Mouse (Mus musculus): Measurements from ENCODE around the gene Plekha5. TPM values are rescaled to one million over a fixed set of nuclear protein-coding genes. Genes with fewer than 3 reads are reported as not detected.
"Not testable (repeated sequence)": the region's sequence is repeated elsewhere in the genome, so short reads cannot be mapped to it uniquely, and the experiment has no call there.

The Plekha5 gene
- total RNA-seq, 2 experiments from 2014 or later: 10.0 to 12.9 TPM

DNA sequence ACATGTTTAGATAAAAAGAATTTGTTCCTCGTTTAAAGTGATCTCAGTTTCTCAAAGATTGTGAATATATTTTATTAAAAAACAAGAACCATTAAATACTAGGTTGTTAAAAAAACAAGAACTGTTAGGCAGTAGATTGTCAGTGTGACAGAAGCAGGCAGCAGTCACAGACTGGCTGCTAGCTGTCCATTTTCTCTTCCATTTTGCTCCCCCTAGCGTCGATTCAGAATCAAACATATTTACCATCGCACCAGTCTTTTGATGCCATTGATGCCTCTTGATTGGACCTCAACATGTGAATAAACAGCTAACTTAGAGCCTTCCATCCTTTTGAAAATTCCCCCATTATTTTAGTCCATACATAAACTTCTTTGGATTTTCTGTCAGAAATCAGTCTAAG, 130.4 kb downstream of the Plekha5 start:
- intact Hi-C loops (cut with DNase I): loop anchor here (1.0 kb wide), 1 partner anchor 82 kb away; no protein-coding TSS in a partner anchor
- Histone ChIP-seq H3K4me3 (no peak overlapping the region), H3K27ac (no peak overlapping the region)
- DNase-seq: no peak
- peak; percentile 59 for TF ChIP-seq CTCF (IDR thresholded peaks at IDR 0.05)

DNA sequence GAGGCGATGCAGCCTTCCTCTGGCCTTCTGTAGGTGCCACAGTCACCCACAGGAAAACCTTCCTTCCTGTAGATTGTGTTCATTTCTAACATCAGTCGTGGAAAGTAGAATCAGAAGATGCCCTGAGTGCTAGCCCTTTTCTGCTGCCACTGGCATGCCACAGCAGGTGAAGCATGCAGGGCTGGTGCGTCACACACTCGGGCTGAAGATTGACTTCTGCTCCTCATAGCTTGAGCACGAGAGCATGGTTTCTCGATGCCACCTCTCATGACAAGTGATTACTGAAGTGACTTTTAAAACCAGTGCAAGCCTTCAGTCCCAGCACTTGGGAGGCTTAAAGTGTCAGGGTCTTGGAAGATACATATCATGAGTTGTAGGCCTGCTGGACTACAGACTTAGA, 135.6 kb downstream of the Plekha5 start:
- no peak overlapping the region for H3K4me3 ChIP-seq
- intact Hi-C loops (cut with DNase I): no loop called here
- no peak for DNase-seq
- TF ChIP-seq CTCF (IDR thresholded peaks at IDR 0.05): no peak
- no peak overlapping the region for H3K27ac ChIP-seq

DNA sequence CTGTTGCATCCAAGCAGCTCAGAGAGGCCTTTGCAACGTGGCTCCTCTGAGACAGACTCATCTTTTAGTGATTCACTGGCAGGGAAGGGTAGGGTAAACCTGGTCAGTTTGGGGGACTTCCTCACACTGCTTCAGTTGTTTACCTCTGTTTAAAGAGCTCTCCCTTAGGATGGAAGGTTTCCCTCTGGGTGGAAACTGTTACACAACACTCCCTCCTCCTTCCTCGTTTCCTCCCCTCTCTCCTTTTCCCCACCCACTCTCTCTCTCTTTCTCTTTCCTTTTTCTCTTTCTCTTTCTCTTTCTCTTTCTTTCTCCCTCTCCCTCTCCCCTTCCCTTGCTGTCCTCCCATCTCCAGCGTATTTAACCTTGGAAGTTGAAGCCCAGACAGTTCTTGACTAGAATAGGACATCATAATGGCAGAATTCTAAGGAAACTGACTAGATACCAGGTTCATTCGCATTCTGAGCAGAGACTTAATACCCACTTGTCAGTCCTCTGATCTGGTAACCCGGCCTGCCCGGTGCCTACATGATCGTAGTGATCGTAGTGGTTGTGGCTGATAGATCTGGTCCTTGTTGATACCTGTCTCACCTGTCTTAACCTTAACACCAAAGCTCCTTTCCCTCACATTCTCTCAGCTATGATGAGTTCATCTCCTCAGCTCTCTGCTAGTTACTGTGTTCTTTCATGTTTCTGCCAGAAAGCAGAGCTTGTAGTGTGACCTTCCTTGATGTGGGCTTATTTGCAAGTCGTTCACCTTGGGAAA, 137.5 kb downstream of the Plekha5 start:
- TF ChIP-seq CTCF (IDR thresholded peaks at IDR 0.05): no peak
- H3K4me3 ChIP-seq: no peak overlapping the region
- intact Hi-C loops (cut with DNase I): no loop called here
- no peak for DNase-seq
- H3K27ac ChIP-seq: peak overlapping the region; percentile 28; the same call in 1 of the 2 replicates

DNA sequence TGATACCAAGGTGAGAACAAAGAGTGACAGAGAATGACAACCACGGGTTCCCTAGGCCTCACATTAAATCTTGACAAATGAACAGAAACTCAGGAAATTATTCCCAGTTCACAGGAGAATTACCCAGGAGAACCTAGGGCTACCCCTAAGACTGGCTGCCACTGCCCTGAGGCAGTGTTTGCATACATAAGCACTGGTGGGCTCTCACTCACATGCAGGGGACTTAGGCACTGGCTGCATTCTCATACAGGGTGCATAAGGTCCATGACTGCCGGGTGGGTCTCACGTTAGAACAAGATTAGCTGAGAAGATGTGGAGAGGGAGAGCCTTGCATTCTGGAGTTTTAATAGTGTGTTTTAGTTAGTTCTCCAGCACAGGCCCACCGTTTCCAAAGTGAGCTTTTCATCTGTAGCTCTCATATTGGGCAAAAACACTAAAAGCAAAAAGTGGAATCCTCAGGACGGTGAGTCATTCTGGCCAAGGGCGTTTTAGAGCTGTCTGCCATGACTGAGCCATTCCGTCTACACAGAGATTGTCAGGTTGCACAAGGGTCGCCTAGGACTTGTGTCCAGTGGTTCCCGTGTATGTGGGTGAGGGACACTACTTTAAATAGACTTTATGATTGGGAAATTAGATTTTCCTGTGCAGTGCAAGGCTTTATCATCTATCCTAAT, 138.2 kb downstream of the Plekha5 start:
- no peak for DNase-seq
- Histone ChIP-seq H3K4me3 (no peak overlapping the region), H3K27ac (no peak overlapping the region)
- no peak for TF ChIP-seq CTCF (IDR thresholded peaks at IDR 0.05)
- intact Hi-C loops (cut with DNase I): no loop called here

DNA sequence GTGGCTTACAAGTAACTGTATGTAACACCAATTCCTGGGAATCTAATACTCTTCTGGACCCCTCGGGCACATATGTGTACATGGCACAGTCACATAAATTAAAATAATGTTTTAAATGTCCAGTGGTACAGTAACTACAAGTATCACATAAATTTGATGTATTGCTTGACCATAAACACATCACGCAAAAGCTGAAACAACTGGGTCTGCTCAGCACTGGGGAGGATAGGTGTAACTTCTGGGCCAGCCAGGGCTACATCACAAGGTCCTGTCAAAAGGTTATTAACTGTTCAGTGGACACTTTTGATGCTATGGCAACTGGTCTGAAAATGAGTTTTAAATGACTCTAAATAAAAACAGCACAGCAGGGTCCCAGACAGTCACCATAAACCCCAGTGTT, 143.3 kb downstream of the Plekha5 start:
- Histone ChIP-seq H3K4me3 (no peak overlapping the region), H3K27ac (no peak overlapping the region)
- DNase-seq: no peak
- TF ChIP-seq CTCF (IDR thresholded peaks at IDR 0.05): no peak
- intact Hi-C loops (cut with DNase I): no loop called here

DNA sequence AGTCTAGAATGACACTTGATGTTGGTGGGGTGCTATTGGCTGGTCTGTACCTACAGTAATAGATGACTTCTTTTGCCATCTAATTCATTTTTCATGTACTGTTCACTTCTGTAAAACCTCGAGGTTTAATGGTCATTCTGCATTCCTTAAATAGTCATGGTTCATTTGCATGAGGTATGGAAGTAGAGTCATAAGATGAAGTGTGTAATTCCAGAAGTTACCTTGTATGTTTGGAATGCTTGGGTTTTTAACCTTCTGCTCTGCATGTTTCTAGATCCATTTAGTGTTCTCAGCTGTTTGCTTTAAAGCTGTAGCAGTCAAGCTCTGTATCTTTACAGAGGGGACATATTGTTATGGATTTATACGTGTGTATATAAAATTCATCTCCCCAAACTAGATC, 144.0 kb downstream of the Plekha5 start:
- no peak for DNase-seq
- no peak for TF ChIP-seq CTCF (IDR thresholded peaks at IDR 0.05)
- H3K4me3 ChIP-seq: no peak overlapping the region
- intact Hi-C loops (cut with DNase I): no loop called here
- H3K27ac ChIP-seq: no peak overlapping the region

DNA sequence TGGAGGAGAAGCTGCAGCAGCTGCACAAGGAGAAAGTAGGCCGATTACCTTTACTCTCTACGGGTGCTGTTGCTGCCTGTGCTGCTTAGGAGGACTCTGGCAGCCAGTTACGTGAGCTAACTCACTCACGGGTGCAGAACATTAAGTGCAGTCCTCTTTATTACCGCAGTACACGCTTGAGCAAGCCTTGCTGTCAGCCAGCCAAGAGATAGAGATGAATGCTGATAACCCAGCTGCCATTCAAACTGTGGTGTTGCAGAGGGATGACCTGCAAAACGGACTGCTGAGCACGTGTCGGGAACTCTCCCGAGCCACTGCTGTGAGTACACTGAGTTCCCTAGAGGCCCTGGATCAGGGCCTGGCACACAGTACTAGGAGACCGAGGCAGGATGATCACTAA, 146.3 kb downstream of the Plekha5 start:
- no peak for DNase-seq
- H3K27ac ChIP-seq: no peak overlapping the region
- intact Hi-C loops (cut with DNase I): loop anchor here (10.0 kb wide), 1 partner anchor 145 kb away; no protein-coding TSS in a partner anchor
- no peak for TF ChIP-seq CTCF (IDR thresholded peaks at IDR 0.05)
- H3K4me3 ChIP-seq: no peak overlapping the region

DNA sequence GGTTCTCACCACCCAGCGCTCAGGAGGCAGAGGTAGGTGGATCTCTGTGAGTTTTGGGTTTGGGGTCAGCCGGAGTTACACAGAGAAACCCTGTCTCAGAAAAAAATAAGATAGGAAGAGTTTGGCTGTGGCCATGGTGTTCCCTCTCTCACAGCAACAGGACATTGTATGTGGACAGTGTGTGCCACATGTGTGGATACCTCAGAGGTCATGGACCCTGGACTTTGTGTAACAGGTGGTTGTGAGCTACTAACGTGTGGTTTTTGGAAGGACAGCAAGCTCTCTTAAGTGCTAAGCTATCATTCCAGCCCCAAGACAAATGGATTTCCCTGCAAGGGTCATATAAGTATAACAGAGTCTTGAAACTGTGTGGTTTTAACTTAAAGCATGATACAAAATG, 151.1 kb downstream of the Plekha5 start:
- DNase-seq: no peak

DNA sequence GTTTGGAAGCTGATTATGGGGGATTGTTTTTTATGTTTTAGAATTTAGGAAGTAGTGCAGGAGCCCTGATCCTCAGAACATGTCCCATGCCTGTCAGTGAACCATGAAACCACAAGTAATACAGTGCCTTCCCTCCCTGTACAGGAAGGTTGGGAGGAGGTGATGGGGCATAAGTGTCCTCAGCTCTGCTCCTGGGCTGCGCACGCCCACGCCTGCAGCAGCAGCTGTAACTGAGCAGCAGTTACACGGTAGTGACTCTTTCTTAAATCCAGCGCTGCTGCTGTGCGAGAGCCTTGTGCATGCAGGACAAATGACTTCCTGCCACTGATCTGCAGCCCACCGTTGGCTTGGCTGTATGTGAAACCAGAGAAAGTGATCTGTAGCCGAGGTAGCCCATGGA, 152.3 kb downstream of the Plekha5 start:
- TF ChIP-seq CTCF (IDR thresholded peaks at IDR 0.05): no peak
- no peak for DNase-seq
- Histone ChIP-seq H3K27ac (no peak overlapping the region), H3K4me3 (no peak overlapping the region)
- intact Hi-C loops (cut with DNase I): loop anchor here (10.0 kb wide), 1 partner anchor 139 kb away; no protein-coding TSS in a partner anchor

More for the DNA sequence above, 151.1 kb downstream of the Plekha5 start:
- no peak overlapping the region for H3K4me3 ChIP-seq
- intact Hi-C loops (cut with DNase I): loop anchor here (10.0 kb wide), 1 partner anchor 140 kb away; no protein-coding TSS in a partner anchor
- H3K27ac ChIP-seq: no peak overlapping the region
- TF ChIP-seq CTCF (IDR thresholded peaks at IDR 0.05): no peak

DNA sequence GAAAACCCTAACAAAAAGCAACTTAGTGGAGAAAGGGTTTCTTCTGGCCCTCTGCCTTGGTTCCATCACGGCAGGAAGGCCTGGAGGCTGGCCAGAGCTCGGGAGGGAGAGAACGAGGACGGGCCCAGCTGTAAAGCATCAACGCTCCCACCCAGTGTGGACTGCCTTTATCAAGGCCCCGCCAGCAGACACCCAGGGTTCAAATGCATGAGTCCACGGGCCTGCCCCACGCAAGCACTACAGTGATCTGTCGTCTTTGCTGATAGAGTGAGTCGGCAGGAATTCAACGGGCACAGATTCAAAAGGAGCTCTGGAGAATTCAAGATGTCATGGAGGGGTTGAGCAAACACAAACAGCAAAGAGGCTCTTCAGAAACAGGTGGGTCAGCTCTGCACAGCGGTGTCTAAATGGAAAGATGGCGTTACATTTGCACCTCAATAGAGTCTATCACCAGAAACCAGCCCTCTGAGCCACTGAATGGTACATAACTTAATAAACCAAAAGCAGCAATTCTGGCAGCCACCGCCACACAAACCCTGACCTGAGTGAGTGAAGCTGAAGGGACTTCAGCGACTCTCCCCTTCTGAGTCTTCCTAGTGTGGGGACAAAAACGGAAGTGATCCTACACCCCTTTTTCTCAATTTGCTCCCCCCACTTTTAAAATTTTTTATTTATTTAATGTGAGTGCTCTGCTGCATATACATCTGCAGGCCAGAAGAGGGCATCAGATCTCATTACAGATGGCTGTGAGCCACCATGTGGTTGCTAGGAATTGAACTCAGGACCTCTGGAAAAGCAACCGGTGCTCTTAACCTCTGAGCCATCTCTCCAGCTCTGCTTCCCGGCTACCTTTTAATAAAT, 153.3 kb downstream of the Plekha5 start:
- intact Hi-C loops (cut with DNase I): loop anchor here (10.0 kb wide), 1 partner anchor 138 kb away; no protein-coding TSS in a partner anchor
- Histone ChIP-seq H3K4me3 (no peak overlapping the region), H3K27ac (no peak overlapping the region)
- TF ChIP-seq CTCF (IDR thresholded peaks at IDR 0.05): peak; percentile 44
- no peak for DNase-seq

DNA sequence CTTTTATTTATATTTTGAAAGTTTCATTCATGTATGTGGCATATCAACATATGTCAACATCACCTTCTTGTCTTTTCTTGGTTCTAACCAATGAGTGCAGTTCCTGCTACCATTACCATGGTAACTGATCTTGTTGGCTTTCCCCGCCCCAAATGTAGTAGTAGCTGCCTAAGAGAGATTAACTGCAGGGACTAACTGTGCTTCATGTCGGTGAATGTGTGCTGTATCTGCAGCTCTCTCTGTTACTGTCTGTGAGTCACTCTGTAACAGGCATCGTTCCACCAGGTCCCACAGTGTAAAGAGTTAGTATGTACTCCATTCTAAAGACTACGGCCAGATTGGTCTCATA, 153.9 kb downstream of the Plekha5 start:
- TF ChIP-seq CTCF (IDR thresholded peaks at IDR 0.05): no peak
- no peak for DNase-seq
- Histone ChIP-seq H3K27ac (no peak overlapping the region), H3K4me3 (no peak overlapping the region)
- intact Hi-C loops (cut with DNase I): loop anchor here (10.0 kb wide), 1 partner anchor 137 kb away; no protein-coding TSS in a partner anchor

DNA sequence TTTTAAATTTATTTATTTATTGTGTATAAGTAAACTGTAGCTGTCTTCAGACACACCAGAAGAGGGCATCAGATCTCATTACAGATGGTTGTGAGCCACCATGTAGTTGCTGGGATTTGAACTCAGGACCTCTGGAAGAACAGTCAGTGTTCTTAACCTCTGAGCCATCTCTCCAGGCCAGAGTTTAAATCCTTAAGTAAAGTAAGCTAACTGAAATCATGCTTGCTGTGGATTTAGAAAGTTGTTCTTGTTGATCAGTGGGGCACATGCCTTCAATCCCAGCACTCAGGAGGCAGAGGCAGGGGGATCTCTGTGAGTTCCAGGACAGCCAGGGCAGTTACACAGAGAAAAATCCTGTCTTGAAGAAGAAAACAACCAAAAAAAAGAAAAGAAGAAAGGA, 155.1 kb downstream of the Plekha5 start:
- not testable (repeated sequence) for DNase-seq, H3K27ac ChIP-seq
- intact Hi-C loops (cut with DNase I): loop anchor here (10.0 kb wide), 1 partner anchor 136 kb away; no protein-coding TSS in a partner anchor

More for the DNA sequence above, 155.1 kb downstream of the Plekha5 start:
- H3K4me3 ChIP-seq: not testable (repeated sequence)

All from gastrocnemius, adult 2 months (tissue).